Mouse (Mus musculus) heart, adult 2 months (tissue): Measurements from ENCODE around the gene St6gal1.

Experiments
- CTCF ChIP-seq: fragments of 200-600 bp; IDR thresholded peaks from 2 replicates; pipeline ENCODE4 v1.8.1; 2022; ENCODE audit warnings: antibody characterized with exemption, mild to moderate bottlenecking, moderate library complexity
- POLR2A ChIP-seq: fragments of 200-500 bp; IDR thresholded peaks from 2 replicates; pipeline ENCODE4 v1.6.1; 2011; ENCODE audit warnings: mild to moderate bottlenecking, low read depth, low read length, control low read depth; ENCODE audit not compliant: insufficient read depth

GRCm38 (mm10) chr16:23323915-23324314 is 99.4 kb downstream of the St6gal1 start:
- TF ChIP-seq POLR2A (no peak), CTCF (no peak)
